Mouse (Mus musculus) B cell, adult 2 months (primary cell): ENCODE measurements around the gene Nudc.

Experiments
- DNase-seq, 2 experiments: peaks; one replicate each; pipeline ENCODE4 v3.0.0; 2022

Nudc gene

DNA sequence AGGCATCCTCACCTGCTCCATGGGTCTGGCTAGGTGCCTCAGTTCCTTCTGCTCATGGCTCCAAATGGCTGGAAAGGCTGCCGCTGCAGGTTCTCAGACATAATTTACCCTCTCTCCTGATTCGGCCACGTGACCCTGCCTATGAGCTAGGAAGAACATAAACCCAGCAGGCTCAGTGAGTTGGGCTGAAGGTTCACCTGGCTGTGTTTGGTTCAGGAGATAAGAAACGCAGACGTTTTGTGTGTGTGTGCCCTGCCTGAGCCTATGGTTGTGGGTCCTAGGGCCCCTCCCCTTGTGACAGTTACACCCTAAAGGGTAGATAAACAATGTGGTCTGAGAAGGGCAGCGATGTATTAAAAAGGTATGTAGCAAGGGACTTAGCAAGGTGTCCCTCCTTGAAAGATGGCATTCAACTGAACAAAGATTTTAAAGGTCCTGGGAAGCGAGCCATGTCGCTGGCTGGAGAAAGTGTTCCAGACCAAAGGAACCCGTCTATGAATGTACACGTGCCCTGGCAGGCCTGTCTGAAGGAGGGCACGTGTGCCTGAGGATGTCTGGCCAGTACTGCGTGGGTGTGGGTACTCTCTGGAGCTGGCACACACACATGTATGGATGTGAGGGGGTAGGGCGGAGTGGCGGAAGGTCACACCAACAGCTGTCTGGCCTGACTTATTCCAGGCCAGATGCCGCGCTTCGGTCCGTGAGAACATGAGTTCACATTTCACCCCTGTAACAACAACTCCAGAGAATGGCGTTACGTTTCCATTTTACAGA is 57.0 kb downstream of the Nudc start:
- no peak for DNase-seq

DNA sequence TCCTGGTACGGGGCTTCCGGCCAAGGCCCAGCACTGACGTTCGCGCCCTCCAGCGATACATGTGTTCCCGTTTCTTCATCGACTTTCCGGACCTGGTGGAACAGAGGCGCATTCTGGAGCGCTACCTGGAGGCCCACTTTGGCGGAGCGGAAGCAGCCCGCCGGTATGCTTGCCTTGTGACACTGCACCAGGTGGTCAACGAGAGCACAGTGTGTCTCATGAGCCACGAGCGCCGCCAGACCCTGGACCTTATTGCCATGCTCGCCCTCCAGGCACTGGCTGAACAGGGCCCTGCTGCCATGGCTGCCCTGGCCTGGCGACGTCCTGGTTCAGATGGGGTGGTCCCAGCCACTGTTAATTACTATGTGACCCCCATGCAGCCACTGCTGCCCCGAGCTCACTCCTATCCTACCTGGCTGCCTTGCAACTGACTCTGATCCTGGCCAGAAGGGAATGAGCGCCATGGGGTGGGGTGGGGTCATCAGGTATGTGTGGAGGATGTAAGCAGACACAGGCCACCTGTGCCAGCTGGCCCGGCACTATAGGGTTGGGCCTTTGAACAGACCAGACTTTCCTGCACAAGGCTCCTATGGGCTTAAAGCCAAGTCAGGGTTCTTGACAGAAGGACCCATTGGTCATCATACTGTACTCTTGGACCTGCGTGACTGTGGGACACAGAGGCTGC is 59.0 kb downstream of the Nudc start:
- no peak for DNase-seq

DNA sequence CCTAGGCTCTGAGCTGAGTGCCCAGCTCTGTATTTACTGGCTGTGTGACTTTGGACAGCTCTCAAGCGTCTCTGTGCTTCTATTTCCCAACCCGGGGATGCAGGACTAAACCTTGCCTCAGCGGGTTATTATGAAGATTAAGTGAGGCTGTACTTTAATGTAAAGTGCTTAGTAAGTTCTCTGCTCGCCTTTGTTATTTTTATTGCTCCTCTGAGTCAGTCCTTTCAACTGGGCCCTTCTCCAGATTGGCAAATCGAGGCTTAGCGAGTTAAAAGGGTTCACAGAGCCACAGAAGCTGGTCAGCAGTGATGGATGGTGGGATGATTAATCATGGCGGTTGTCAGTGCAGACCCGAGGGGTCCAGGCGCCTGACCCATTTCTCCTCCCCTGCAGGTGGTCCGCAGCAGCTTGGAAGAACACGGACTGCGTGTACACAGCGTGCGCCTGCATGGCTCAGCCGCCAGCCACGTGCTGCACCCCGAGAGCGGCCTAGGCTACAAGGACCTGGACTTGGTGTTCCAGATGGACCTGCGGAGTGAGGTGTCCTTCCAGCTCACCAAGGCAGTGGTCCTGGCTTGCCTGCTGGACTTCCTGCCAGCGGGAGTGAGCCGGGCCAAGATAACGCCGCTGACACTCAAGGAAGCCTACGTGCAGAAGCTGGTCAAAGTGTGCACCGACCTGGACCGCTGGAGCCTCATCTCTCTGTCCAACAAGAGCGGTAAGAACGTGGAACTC is 59.9 kb downstream of the Nudc start:
- no peak for DNase-seq

DNA sequence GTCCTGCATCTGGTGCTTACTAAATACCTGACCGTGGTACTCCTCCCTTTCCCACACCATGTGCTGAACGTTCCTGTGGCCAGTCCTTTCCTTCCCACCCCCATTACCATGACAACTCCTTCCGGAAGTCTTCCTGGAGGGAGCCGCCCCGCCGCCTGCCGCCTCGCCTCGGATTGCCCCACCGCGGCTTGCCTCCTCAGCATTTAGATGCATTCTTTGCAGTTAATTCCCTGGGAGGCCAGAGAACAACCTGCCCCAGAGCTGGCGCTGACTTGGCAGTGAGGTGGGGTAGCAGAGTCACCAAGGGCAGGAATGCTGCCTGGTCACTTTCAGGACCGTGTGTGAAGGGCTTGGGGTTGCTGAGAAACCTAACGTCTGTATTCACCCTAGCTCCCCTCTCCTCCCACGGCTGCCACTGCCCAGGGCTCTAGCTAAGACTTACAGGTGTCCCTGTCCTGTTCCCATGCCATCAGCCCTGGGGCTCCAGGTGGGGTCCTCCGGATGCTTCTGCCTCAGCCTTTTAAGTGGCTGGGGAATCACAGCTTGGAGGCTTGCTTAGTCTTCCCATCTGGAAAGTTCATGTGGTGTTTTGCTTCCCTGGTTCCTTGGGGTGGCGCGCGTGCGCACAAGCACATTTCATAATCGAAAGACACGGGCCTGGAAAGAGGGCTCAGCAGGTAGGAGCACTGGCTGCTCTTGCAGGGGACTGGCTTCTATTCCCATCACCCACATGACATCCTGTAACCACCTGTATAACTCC is 61.4 kb downstream of the Nudc start:
- DNase-seq = no peak
